Mouse (Mus musculus) lung, postnatal 25 days (tissue): ENCODE results near the gene Gm20388.
"Not testable (repeated sequence)": the region's sequence is repeated elsewhere in the genome, so short reads cannot be mapped to it uniquely, and the experiment has no call there.

Experiments
- DNase-seq: peaks from one replicate; pipeline ENCODE4 v3.0.0; 2022; ENCODE audit warnings: low spot score

Gene Gm20388

DNA sequence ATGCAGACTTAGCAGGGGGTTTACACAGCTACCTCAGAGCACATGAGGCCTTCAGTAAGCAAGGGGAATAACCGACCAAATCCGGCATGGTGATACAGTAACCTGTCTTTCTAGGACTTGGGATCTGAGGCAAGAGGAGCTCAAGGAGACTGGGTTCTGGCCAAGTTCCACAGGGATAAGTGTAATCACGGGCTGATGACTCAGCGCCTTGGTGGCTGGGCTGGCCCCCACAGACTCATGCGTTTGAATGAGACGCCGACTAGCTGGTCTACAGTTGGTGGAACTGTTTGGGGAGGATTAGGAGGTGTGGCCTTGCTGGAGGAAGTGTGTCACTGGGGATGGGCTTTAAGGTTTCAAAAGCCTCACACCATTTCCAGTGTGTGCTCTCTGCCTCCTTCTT lies 428.0 kb downstream of the Gm20388 start:
- DNase-seq: no peak

DNA sequence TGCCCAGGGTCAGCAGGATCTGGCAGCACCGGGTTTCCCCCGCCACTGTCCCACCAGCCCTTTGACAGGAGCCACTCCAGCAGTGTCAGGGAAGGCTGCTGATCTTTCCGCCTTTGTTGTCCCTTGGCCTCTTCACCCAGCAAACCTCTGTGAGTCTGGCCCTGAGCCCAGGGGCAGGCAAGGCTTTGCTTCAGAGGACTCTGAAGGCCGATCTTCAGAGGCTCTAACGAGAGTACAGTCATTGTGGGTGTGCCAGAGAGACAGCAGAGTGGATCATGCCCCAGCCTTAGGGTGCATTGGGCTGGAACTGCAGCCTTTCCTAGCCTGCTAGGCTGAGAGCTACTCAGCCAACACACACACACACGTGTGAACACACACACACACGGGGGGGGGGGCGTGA lies 429.1 kb downstream of the Gm20388 start:
- DNase-seq: no peak

DNA sequence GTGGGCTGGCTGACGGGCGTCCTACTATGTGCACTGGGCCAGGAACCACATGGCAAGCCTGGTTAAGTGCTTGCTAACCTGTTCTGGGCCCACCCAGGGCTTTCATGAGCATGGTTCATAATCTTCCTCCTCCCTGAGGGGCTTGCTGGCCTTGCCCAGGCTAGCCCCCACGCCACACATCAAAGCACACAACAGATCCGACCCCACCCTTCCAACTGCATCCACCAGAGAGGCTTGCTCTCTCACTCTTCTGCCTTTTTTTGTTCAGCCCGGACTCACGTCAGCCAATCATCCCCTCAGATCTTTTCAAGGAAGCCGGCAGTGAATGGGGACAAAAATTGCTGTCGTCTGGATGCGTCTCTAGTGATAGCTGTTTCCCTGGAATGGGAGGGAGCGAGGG lies 430.5 kb downstream of the Gm20388 start:
- no peak for DNase-seq

DNA sequence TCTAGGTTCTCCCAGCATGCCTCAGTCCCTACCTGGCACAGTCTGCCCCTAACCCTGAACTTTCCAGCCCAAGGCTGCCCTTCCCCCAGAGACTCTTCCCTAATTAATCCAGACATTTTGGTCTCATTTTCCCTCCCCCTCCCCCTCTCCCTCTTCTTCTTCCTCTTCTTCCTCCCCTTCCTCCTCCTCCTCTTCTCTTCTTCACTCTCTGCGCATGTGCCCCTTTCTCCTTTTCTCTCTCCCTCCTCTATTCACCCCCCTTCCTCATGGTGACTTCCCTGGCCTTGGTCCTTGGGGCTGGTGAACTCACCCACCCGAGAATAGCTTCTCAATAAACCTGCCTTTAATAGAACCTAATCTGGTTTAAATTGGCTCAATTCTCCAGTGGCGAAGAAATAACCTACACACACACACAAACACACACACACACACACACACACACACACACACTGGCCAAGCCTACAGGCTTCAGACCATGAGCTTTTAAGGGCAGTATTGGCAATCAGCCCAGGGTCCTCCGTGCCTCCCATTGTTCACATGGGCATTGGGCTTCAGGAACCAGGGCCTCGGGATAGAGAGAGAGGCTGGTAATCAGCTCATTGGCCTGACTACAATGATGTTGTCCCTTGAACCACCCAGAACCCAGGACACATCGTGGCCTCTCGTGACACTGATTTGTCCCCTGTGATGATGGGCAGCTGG lies 432.4 kb downstream of the Gm20388 start:
- no peak for DNase-seq

DNA sequence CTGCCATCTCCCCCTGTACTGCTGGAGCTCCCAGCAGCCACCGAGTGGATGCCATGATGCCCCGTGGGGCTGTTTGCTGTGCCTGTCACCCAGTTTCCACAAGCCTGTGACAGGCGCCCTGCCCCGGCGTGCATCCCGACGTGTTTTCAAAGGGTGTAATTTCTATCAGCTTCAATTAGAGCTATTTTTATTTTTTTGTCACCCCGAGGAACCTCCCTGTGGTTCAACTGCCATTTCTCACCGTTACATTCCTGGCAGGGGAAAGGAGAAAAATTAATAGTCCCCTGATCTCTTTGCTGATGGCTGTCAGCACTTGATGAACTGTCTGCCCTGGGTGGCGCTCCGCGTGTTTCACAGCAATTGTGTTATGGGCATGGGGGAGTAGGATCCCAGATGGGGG lies 432.9 kb downstream of the Gm20388 start:
- DNase-seq: no peak

DNA sequence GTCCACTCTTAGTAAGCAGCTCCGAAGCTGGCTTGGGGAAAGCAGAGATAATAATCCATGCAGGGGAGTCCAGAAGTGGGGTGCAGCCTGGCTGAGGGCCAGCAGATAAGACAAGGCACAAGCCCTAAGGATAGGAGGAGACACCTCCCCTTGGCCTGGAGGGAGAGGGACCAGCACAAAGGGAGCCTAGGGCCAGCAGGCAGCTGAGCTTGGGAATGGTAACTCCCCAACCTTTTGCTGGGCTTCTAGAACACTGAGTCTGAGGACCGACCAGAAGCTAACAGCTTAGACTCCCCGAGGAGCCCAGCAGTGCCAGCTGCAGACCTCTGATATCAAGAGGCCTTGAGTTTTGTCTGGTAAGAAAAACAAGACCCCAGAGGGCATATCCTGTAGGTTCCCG lies 433.5 kb downstream of the Gm20388 start:
- DNase-seq: no peak

DNA sequence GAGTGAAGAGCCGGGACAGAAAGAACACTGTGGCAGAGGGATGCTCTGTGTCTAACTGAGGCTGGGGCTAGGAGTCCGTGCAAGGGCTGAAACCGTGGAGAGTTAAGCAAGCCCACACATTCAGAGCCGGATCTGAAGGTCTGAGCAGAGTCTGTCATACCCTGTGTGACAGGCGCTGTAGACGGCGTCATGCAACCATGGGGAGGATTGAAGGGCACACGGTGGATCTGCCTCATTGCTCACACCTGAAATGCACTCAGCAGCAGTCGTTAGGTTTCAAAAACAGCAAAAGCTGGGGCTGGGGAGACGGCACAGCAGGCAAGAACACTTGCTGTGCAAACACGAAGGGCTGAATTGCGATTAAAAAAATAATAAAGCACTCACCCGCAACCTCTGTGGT lies 433.9 kb downstream of the Gm20388 start:
- DNase-seq: no peak

DNA sequence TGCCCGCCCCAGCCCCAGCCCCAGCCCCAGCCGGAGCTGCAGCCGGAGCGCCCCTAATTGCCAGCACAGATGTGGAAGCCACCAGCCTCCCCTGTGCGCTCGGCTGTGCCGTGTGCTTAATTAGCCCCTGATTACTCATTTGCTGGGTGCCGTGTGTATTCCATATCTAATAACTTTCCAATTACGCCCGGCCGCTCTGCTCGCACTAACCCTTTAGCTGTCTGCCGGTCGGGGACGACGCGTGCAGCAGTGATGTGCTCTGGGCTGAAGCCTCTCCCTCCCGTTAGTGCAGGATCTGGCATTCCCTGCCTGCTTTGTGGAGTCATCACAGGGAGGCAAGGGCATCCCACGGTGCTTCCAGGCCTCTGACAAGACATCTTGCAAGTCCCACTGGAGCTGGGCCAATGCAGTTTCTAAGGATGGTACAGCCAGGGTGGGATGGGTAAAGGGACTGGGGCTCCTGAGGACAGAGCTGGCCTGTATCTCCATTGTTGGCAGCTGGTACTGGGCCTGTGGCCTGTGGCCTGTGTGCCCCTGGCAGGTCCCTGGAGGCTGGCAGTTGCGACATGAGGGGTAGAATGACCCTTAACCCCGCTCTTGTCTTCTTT lies 437.2 kb downstream of the Gm20388 start:
- DNase-seq: no peak

DNA sequence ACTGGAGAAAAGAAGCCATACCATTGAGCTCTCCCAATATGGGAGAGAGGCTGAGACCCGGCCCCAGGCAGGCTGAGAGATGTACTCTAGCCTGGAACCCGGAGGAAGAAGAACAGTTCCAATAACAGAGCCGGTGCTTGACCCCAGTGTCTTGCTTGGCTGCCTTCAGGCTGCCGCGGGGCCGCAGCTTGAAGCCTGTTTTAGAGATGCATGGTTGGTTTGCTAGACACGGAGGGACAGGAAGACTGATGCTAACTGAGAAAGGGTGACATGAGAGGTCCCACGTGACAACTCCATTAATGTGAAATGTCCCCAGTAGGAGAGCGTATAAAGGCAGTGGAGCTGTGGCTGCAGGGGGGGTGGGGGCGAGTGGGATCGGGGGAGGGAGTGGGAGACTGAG lies 438.3 kb downstream of the Gm20388 start:
- no peak for DNase-seq

DNA sequence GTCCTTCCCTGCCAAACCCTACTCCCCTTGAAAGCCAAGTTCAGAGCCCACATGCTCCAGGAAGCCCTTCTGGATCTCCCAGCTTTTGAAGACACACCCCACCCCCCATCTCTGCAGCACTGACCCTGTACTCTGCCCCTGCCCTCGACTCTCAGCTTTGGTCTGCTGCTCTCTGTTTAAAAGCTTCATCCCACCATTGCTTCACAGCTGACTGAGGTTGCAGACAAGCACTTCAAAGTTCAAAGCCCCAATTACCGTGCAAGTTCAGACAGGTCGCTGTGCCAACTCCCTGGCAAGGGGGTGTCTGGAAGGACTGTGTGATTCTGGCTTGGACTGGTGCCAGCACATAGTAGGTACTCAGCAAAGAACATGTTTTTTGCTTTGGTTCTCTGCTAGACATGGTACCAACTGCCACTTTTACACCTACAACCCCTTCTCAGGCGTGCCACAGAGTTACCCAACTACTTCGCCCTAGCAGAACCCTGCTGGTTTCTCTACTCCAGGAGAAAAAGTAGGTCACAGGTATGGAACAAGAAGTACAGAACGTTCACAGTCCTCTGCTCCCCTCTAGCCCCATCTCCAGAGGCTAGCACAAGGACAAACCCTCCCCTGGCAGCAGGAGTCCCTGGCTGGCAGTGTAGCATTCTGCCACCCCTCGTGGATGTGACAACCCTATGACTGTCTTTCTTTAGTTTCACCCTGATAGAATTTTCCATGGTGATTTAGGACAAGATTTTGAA lies 440.9 kb downstream of the Gm20388 start:
- no peak for DNase-seq

DNA sequence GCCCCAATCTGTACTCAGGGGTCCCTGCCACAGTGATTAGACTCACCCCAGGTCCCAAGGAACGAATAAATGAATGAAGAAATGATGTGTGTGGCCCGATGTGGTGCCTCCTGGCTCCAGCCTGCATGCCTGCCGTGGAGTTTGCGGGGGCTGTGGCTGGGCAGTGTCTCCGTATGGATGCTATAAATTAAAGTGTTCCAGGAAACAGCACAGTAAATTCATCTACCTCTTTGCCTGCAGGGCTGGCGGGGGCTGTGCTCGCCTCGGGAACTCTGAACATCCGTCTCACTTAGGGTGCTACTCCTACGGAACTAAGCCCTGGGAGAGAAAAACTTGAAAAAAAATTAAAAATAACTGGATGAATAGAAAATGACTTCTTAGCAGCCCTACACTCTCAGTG lies 441.5 kb downstream of the Gm20388 start:
- DNase-seq: no peak

DNA sequence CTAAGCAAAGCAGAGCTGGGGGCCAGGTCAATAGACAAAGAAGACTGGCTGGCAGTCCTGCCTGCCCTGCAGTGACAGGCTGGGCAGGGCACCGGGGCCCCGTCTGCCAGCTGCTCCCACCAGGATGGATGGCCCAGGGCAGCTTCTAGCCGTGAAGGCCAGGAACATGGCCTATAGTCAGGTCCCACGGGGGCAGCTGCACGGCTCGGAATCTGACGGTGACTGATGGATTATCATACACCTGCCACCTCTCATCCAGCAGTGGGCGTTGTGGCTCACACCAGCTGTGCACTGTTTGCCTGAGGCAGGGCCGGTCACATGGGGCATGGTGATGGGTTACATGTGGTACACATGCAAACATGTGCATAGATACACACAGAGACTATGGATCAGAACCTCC lies 445.4 kb downstream of the Gm20388 start:
- no peak for DNase-seq

DNA sequence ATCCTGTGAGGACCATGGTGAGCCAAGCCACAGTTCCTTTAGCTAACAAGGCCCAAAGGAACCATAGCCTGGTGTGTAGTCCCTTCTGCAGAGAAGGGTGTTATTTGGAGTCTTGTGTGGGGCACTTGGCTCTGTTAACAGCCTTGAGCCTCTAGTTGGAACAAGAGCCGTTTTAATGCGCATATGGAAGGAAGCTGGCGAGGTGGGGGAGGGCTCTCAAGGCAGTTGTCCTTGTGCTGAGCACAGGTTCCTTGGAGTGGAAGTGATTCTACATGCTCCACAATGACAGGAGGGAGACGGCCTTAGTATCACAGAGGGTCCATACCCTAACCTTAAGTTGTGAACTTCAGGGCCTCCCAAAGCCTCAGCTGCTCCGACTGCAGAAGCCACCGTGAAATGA lies 446.9 kb downstream of the Gm20388 start:
- DNase-seq: no peak

DNA sequence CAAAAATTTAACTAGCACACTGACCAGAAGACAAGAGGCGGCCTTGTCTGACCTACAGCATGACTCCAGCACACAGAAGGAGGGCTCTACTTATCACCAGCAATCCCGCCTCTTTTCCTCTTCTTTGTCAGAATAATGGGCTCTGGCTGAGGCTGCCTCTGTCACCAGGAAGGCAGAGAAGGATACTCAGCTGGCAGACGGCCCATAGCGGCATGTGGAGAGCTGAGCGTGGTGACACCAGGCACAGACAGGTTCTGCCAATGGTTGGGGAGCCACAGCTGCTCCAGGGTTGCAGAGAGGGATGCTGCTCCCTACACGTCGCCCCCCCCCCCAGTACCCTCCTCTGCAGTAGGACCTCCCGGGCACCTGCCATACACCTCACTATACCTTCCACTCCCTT lies 450.7 kb downstream of the Gm20388 start:
- DNase-seq: peak; percentile 42

DNA sequence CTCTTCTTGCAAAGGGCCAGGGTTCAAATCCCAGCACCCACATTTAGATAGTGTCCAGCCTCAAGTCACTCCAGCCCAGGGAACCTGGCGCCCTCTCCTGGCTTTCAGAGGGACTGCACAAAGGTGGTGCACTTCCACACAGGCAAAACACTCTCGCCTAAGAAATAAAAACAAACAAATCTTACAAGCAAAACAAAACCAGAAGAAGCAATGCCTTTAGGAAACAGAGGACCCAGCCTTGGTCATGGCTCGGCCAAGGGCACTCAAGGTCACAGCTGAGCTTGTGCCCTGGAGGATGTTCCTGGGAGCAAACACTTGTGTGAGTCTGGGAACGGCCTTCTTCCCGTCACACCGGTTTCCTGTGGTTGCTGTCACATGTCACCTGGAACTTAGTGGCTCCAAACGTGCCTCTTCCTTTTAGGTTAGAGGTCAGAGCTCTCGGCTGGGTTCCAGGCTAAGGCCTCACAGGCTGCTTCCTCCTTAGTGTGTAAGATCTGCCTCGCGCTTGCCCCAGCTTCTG lies 453.0 kb downstream of the Gm20388 start:
- peak; percentile 86 for DNase-seq

DNA sequence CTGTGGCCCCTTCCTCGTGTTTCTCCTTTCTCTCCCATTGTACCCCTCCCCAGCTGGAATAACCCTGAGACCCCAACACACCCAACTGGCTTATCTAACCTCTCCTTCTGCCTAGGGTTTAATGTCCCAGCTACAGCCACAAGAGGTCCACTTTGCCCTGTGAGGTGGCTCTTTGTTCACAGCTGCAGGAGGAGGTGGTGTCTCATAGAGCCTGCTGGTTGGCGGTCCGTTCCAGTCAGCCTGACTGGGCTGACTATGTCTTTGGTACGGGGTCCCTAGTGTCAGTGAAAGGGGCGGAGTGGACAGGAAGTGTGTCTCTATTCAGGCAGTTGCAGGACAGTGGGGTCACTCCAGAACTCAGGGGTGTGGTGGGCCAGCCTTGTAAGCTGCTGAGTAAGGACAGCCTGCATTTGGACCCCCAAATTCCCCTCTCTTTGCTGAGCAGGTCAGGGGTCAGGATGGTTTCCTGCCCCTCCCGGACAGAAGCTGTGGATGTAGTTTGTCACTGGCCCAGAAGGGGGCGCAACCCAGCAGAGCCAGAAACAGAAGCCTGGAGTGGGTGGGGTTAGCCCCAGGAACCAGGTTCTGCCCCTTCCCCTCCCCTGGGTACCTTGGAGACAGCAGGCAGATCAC lies 453.6 kb downstream of the Gm20388 start:
- DNase-seq: peak; percentile 56

DNA sequence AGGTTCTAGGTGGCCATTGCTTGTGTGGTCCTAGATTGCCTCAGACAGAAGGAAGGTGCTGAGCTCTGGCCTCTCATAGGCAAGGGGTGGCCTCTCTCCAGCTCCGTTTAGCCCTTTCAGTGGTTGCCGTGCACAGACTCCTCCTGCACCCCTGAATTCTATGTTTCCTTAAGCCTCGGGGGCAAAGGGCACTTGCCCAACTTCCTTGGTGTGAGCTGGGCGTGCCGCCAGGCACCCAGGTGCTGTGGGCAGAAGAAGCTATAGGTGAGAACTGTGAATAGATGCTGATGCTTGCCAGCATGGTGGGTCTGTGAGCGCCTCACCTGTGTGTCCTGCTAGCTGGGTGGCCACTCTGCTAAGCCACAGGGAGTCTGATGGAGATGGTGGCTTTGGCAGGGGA lies 456.2 kb downstream of the Gm20388 start:
- DNase-seq: peak; percentile 41

DNA sequence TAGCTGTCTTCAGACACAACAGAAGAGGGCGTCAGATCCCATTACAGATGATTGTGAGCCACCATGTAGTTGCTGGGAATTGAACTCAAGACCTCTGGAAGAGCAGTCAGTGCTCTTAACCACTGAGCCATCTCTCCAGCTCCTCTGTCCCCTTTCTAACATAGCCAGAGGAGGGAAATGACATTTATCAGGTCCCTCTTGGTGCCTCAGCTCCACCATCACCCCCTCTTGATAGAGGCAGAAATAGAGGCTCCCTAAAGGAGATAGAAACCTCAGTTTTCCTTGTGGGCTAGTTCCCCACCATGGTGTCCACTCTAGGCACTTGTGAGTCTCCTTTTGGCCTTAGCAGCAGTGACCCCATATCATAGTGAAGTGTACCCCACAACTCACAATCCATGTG lies 457.6 kb downstream of the Gm20388 start:
- DNase-seq: not testable (repeated sequence)

DNA sequence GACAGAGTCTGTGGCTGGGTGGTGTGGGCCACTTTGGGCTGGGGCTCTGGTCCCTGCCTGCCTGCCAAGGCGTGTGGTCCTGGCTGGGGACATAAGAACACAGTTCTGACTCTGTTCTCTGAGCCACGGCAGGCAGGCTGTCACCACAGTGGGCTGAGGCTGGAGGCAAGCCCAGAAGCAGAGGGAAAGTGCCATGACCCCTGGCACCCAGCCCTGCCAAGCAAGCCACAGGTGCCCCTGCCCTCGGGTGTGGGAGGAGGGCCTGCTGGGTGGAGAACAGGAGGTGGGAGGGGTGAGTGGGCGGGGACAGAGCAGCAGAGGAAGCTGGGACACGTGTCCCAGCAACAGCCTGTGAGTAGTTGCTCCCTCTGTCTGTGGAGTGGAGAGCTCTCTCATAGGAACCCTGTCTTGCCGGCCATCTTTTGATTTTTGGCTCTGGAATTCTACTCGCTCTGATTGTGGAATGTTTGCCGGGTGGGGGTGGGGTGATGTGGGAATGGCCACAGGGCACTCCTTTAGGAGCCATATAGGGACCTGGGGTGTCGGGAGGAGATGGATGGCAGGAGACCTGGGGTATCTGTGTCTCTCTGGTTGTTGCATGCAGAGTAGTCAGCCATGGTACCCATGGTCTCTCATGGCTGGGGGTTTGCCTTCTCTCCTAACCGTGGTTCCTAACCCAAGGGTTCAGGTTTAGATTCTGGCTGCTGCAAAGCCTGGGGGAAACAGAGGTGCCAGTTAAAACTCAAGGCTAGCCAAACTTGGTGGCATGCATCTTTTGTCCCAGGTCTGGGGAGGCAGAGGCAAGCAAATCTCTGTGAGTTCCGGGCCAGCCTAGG lies 458.4 kb downstream of the Gm20388 start:
- peak; percentile 94 for DNase-seq

DNA sequence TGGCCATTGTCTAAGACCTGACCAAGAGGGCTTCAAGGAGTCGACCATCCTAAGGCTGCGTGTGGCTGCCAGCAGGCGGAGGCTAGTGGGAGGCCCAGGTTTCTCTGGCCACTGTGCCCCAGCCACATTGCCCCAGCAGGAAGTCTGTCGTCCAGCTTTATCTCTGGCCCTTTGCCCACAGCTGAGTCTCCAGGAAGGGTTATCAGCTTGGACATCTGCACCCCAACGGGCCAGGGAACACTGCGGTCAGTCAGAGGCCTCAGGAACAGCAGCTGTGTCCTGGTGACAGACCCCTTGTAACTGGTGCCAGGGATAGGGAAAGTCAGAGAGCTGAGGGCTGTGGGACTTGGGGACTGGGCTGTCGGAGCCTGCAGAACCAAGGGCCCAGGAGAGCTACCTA lies 459.3 kb downstream of the Gm20388 start:
- peak; percentile 87 for DNase-seq

DNA sequence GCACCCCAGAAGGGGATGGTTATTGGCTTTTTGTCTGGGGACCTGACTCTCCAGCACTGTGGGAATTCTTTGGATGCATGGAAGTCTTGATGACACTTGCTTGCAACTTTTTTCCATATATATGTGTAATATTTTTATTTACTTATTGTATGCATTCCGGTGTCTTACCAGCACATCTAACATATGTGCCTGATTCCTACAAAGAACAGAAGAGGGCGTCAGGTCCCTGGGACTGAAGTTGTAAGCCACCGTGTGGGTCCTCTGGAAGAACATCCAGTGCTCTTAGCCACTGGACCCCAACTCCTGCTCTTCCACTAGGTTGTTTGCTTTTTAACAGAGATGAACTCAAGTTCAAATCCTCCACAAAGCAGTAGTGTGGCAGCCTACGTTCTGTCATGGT lies 459.8 kb downstream of the Gm20388 start:
- no peak for DNase-seq

DNA sequence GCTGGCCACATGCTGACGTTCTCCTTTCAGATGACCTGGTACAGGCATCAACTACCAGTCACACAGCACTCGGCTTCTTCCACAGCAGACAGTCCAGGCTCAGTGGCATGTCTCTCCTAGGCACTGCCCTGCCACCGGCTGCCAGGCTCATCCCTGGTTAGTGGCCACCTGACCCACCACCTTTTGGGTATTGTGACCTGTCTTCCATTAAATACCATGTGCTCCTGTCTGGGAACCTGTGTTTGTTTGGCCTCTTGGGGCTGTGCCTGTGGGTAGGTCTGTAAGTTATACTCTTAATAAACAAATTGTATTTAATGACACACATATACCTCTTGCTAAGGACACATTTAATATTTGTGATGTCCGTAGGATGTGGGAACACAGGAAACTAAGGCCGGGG lies 460.5 kb downstream of the Gm20388 start:
- no peak for DNase-seq
